Mouse (Mus musculus) bone marrow, adult 2 months (tissue): ENCODE data around the gene Alk.

Experiments used
- CTCF ChIP-seq: fragments of 200-500 bp; IDR thresholded peaks from 2 replicates; pipeline ENCODE4 v1.5.1; 2011; ENCODE audit warnings: low read length, control low read depth; ENCODE audit not compliant: control insufficient read depth, insufficient read depth
- POLR2A ChIP-seq: fragments of 200-500 bp; IDR thresholded peaks from 2 replicates; pipeline ENCODE4 v1.6.1; 2011; ENCODE audit warnings: low read depth, mild to moderate bottlenecking, control low read depth, low read length, borderline replicate concordance; ENCODE audit not compliant: control insufficient read depth

GRCm38 (mm10) chr17:71950968-71951367 is 653.5 kb downstream of the Alk start:
- TF ChIP-seq CTCF (no peak), POLR2A (no peak)
